Mouse (Mus musculus) left cerebral cortex, postnatal 4 days (tissue): ENCODE measurements around the gene Ap1m1. TPM values are rescaled to one million over a fixed set of nuclear protein-coding genes. Genes with fewer than 3 reads are reported as not detected.

Experiments
- DNase-seq: peaks from one replicate; pipeline ENCODE4 v3.0.0-alpha.2; 2022
- intact Hi-C: fragments of 180-260 bp; cut with DNase I; formaldehyde crosslinking; loops from one replicate; pipeline ENCODE4 v1.15.1; 2025
- total RNA-seq, 2 experiments: library from RNA; stranded (reverse); gene quantifications; 2 replicates each; pipeline ENCODE4 v1.2.3; 2021

Ap1m1 gene
- total RNA-seq, result 100 to 1,000 TPM; 155 to 161 TPM

DNA sequence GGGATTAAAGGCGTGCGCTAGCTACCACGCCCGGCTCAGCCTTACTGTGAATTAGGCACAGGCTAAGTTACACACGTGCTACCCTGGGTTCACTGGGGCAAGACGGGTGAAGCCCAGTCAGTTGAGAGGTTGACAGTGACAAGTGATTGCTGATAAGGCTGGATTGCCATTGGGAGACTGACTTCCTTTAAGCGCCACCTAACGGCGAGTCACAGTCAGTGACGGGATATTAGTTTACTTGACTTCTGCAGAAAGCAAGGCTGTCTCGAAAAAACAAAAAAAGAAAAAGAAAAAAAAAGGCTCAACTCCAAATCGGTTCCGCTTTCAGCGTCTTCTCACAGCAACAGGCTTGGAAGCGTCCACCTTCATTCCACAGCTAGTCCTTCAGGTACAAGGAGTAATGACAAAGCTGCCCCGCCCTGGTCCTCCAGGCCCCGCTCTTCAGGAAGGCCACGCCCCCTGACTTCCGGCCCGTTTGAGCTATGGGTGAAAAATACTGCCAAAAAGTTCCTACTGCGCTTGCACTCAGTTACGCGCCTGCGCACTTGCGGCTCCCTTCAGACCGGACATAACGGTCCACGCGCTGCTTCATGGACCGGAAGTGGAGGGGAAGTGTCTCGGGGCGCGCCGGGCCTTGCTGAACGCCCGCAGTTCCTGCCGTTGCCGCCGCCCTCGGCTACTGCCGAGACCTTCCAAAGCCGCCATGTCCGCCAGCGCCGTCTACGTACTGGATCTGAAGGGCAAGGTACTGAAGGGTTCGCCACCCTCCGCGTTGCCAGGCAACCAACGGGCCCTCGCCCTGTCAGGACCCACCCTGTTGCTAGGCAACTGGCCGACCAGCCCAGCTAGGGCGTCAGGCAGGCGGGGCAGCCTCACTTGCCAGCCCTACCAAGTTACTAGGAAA is at the start of gene Ap1m1:
Ap1m1 (plus strand) TSS at position 520 of the 904 bp plus-strand sequence.
- intact Hi-C loops, result no loop called here
- peak; percentile 99 for DNase-seq

DNA sequence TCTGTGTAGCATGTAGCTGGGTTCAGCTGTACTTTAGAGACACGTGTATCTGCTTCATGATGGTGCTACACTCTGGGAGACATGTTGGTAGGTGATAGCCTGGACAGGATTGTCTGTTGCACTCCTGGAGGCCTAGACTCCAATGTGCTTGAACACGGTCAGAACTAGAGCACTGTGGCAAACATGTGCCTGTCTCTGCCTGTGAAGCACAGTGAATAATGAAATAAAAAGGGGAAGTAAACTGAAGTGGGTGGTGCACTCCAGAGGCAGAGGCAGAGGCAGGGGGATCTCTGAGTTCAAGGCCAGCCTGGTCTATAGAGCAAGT is 49.6 kb upstream of the Ap1m1 start:
- no peak for DNase-seq
- intact Hi-C loops, result no loop called here

DNA sequence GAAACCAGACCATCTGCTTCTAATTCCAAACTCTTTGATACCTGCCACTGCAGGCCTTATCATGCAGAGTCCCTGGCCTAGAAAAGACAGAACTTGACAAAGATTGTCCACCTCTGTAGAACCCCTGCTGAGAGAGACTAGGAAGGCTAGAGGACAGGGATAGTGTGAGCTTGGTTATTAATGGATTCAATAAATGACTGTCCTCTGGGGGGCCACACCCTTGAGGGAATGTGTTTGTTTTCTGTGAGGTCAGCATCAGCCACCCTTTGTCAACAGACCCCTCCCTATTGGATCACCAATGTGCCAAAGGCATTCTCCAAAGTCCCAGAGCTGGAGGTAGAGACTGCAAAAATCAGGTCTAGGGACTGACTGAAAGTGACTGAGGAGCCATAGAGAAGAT is 47.8 kb upstream of the Ap1m1 start:
- no peak for DNase-seq
- intact Hi-C loops, result no loop called here

DNA sequence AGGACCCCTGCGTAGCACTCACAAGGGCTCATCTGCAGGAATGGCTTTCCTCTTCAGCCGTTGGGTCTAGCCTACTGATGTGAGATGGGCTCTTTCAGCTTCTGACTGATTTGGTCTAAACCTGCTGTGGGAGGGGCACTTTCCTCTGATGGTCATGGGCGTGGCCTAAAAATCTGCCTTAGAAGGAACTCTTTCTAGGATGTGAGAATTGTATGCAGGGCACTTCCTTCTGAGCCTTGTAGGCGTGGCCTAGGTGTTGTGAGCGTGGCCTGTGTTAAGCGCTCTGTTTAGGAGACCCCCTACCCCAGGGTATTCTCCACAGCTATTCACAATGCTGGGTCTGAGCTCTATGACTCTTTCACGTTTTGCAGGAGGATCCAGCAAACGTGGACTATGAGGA is 41.8 kb upstream of the Ap1m1 start:
- no peak for DNase-seq
- intact Hi-C loops, result no loop called here

DNA sequence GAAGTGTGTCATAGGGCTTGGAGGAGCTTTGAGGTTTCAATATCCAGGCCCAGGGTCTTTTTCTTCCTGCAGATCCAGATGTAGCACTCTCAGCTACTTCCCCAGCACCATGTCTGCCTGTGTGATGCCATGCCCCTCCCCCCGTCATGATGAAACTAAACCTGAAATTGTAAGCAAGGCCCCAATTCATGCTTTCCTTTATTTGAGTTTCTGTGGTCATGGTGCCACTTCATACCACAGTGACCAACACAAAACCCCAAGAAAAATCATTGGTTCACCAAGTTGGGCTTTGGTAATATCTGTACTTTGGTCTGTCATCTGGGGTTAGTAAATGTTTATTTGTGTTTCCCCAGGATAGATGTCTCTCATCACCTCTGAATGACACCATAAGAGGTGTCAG is 31.2 kb upstream of the Ap1m1 start:
- DNase-seq, result no peak
- intact Hi-C loops, result no loop called here

DNA sequence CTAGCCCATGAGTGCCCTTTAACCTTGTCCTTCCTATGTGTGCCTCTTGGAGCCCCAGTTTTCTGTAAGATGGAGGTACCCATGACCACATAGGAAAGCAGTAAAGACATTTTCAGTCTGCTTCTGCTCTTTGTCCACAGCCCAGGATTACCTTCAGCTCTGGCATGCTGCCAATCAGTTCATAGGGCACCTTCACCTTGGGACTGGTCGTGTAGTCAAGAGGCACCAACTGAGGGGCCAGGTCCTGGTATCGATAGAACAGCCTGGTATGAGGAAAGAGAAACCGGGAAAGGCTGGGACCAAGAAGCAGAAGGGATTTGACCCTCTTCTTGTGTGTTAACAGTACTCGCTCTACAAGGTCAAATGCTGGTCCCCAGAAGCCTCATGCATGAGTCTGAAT is 29.6 kb upstream of the Ap1m1 start:
- intact Hi-C loops, result no loop called here

DNA sequence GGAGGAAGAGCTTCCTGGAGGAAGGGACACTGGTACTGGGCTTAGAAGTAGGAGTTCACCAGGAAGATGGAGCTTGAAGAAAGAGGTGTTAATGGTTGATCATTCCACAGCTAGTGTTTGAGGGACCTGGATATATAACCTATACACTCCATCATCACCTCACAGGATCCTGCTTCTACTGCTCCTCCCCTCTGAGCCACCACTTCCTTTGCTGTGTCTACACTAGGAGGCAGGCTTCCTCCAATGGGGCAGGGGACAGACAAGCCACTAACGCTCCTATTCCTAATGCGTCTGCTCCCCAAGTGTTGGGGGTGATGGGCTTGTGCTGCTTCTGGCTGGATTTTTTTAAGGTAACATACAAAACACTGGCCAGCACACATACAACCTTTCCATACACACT is 29.1 kb upstream of the Ap1m1 start:
- no peak for DNase-seq
- intact Hi-C loops, result no loop called here

More for the DNA sequence above, 29.6 kb upstream of the Ap1m1 start:
- DNase-seq, result no peak

DNA sequence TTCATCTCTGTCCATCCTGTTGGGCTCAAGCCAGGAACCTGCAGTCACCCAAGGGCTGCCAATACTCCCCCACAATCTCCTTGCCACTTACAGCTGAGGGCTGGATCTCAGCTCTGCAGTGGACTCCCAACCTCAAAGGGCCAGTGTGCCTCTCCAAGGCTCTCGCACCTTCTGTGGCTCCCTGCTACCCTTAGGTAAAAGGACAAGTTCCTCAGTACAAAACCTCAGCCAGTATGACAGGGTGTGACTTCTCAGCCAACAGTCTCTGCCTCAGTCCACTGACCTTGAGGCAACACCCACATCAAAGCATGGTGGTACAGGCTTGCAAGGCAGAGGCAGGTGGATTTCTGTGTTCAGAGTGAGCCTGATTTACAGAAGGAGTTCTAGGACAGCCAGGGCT is 28.0 kb upstream of the Ap1m1 start:
- intact Hi-C loops, result no loop called here
- DNase-seq, result no peak

DNA sequence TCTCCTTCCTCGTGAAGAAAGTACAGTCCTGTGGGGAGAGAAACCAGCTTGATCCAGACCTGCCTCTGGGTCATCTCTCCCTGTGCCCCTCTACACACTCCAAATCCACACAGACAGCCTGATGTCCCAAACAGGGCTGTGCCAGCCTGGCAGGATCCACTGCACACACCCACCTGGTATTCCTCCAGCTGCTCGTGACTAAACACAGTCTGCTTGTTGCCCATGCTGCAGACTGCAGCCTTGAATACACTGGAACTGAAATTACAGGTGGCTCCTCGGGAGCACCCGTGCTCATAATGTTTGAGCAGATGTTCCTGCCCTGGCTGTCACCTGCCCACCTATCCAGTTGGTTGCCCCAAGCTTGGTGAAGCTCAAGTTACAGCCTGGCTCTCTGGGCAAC is 27.1 kb upstream of the Ap1m1 start, which contains the start of gene Cib3:
Cib3 (minus strand) TSS at position 87 of the 400 bp plus-strand sequence.
- intact Hi-C loops, result no loop called here
- DNase-seq, result no peak

DNA sequence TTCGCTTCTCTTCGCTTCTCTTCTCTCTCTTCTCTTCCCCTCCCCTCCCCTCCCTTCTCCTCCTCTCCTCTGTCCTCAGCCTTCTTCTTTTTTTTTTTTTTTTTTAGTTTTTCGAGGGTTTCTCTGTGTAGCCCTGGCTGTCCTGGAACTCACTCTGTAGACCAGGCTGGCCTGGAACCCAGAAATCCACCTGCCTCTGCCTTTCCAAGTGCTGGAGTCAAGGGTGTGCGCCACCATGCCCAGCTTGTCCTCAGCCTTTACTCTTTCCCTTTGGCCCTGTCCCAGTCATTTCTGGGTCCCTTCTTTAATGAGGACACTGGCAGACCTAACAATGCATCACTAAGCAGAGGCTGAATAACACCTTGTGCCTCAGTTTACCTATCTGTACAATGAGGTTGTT is 26.3 kb upstream of the Ap1m1 start, which contains the start of gene Gm11034:
Gm11034 (minus strand) TSS at position 101 of the 400 bp plus-strand sequence.
- DNase-seq, result no peak
- intact Hi-C loops, result no loop called here

DNA sequence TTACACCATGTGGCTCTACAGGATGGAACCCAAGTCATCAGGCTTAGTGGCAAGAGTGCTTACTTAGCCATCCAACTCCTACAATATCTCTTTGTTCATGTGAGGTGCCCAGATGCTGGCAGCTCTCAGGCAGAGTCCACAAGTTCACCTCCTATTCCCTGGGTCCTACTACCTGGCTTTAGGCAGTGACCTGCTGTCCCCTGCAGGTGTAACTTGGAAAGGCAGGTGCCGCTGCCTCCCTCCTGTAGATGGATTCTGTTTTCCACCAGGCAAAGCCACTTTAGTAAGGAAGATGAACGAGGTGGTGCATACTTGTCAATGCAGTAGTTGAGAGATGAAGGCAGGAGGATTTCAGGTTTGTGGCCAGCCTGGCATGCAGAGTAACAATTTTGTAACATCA is 24.8 kb upstream of the Ap1m1 start:
- DNase-seq, result no peak
- intact Hi-C loops, result no loop called here

DNA sequence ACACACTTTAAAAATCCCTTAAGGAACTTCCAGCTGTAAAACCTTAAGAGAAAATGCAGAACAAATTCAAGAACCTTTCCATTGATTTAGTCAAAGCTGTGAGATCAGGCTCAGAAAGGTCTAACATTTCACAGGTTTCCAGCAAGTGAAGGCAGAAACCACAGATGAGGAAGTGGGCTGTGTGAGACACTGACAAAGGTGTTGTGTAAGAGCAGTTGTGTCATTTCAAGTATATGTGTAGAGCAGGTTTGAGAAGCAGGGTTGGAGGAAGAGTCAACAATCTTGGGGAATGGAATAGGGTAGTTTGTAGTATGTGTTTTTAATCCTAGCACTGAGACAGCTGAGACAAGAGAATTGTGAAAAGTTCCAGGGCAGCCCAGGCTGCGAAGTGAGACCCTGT is 23.9 kb upstream of the Ap1m1 start:
- intact Hi-C loops, result no loop called here

DNA sequence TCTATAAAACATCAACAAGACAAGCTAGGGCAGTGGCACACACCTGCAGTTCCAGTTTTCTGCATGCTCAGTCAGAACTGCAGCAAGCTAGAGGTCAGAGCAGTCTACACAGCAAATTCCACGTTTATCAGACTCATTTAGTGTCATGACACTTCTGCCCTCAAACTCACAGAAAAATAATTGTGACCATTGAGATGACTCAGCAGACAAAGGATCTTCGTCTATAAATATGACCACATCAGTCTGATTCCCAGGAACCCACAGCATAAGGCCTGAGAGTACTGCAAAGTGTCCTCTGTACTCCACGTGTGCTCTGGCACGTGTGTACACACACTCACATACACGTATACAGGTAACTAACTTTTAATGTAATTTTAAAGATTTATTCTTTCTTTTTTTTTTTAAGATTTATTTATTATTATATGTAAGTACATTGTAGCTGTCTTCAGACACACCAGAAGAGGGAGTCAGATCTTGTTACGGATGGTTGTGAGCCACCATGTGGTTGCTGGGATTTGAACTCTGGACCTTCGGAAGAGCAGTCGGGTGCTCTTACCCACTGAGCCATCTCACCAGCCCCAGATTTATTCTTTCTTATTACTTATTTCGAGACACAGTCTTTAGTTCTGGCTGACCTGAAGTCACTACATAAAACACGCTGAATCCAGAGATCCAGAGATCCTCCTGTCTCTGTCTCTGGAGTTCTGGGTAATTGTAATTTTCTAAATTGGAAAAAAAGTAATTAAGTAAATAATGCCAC is 20.9 kb upstream of the Ap1m1 start:
- no peak for DNase-seq
- intact Hi-C loops, result no loop called here

More for the DNA sequence above, 23.9 kb upstream of the Ap1m1 start:
- DNase-seq, result no peak

DNA sequence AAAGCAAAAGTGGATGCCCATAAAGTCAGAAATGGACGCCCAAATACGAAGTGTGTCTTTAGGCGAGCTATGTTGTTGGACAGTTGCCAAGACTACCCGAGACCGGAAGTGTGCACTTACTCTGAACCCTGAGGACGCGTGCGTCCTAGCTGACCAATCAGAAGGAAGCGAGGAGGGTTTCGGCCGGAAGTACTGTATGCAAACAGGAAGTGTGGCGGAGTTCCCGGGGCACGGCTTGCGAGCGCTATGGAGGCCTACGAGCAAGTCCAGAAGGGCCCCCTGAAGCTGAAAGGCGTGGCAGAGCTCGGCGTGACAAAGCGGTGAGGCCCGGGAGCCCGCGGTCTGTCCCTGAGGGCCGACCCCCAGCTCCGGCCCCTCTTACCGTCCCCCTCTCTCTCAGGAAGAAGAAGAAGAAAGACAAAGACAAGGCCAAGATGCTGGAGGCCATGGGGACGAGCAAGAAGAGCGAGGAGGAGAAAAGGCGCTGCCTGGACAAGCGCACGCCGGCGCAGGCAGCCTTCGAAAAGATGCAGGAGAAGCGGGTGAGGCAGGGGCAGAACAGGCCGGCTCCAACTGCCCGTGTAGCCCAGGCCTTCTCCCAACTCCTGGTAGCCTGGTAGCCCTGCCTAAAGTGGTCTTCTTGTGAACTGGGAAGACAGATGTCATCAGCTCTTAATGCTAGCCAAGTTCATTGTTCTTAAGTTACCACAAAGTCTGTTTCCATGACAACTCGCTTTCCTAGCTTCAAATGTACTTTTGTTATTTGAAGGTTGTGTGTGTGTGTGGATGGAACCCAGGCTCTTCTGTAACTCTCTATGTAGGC is 20.1 kb upstream of the Ap1m1 start, which contains the start of gene Fam32a:
Fam32a (plus strand) TSS at position 190 of the 823 bp plus-strand sequence.
- DNase-seq, result peak; percentile 89
- intact Hi-C loops, result no loop called here

DNA sequence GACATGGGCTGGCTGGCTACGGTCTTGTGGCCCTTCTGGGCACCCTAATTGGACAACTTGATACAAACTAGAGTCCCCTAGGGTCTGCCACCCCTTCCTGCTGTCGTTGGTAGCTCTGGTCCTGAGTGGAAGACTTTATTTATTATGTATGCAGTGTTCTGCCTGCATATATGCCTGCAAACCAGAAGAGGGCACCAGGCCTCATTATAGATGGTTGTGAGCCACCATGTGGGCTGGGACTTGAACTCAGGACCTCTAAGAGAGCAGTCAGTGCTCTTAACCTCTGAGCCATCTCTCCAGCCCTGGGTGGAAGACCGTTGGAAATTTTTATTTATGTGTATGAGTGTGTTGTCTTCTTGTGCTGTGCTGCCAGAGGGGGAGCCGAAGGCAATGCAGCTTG is 19.1 kb upstream of the Ap1m1 start:
- no peak for DNase-seq
- intact Hi-C loops, result no loop called here

DNA sequence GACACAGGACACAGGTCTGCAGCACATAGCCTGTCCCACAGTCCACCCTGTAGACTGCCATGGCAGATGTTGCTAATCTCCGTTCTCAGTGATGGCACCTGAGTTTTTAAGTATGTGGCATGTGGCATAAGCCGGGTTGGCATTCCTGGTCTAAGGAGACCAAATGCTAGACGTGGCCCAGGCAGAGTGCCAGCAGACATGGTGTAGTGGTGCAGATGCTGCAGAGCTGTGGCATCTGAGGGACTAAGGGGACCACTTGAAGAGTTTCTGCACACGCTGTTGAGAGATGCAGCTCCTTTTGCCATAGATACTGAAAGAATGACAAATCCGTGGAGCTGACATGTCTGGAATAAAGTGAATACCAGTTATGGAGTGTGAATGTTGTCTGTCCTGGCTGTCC is 17.2 kb upstream of the Ap1m1 start:
- DNase-seq, result no peak
- intact Hi-C loops, result no loop called here

DNA sequence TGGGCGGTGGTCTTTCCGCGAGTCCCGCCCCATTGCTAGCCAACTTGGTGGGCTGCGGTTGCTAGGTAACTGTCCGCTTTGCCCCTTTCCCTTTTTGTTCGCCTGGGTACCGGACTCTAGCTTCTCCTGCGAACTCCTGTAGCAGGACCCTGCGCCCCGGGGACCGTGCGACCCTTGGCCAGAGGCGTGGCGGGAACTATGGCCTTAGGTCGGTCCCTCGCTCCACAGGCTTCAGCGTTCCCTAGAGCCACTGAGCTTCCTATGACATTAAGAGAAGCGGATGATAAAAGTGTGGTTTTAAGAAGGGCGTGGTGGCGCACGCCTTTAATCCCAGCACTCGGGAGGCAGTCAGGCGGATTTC is 565 bp downstream of the Ap1m1 start:
- DNase-seq, result no peak
- intact Hi-C loops, result no loop called here

DNA sequence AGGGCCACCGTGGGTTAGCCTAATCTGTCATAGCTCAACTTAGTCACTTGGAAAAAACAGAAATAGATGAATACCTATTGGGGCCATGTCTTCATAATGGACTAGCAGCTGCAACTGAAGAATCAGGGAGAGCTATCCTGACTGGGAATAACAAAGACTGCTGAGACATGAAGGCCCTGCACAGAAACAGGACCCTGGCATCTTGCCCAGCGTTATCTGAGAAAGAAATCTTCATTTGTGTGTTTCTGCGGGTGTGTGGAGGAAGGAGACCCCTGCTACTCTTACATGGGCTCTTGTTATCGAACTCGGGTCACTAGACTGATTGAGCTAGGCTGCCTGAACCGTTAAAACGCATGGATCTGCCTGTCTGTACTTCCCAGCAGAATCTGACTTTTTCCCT is 1.1 kb downstream of the Ap1m1 start:
- intact Hi-C loops, result no loop called here
- DNase-seq, result no peak

DNA sequence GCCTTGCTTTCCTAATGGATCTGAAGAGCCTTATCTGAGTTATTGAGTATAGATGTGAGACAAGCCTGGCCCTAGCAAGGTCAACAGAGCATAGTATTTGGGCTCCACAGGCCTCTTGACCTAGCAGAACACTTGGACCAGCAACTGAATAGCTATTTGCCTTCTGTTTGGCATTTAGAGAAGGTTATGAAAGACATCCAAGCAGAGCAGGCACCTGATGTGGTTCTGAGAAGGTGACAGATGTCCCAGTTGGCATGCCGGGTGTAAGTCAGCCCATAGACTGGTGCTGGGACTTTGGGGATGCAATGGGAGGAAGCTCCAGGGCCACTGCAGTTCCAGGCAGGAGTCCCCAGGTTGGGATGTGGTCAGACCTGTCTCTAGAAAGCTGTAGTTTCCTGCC is 2.4 kb downstream of the Ap1m1 start:
- intact Hi-C loops, result no loop called here
- DNase-seq, result no peak

DNA sequence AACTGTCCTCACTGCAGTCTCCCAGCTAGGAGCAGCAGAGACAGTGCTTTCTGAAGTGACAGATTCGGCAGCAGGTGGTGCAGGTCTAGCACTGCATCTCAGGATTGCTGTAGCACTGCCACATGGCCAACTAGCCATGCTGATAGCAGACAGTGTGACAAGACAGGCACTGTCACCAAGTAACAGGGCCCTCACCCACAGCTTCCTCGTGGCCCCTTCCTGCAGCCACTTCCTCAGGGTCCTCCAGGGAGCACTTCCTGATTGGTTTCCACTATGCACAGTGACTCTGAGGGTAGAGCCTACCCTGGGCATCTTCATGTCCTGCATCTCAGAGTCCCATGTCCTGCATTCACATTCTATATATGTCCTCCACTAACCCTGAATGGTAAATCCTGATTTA is 4.8 kb downstream of the Ap1m1 start:
- intact Hi-C loops, result no loop called here
- DNase-seq, result no peak
